Mouse (Mus musculus): Measurements from ENCODE around the gene Sept11. TPM values are rescaled to one million over a fixed set of nuclear protein-coding genes. Genes with fewer than 3 reads are reported as not detected.

Gene Sept11
- polyA plus RNA-seq, 1 experiment from 2014 or later: 39.2 TPM

GRCm38 (mm10) chr5:93124031-93124826, 31.0 kb downstream of the Sept11 start:
- Histone ChIP-seq H3K27ac (ENCODE audit: low read depth, low read length) (no peak overlapping the region), H3K9me3 (ENCODE audit: control insufficient read depth) (no peaks in the 10 kb centered on the region), H3K36me3 (ENCODE audit: control insufficient read depth, insufficient read depth) (no peaks in the 10 kb centered on the region), H3K4me2 (replicated peaks; ENCODE audit: low read depth) (no peak overlapping the region), H3K4me3 (ENCODE audit: low read depth, low read length) (no peak overlapping the region), H3K27me3 (replicated peaks; ENCODE audit: control insufficient read depth, insufficient read depth, low read length) (no peaks in the 10 kb centered on the region), H3K9ac (ENCODE audit: low read depth, low read length) (no peak overlapping the region), H3K4me1 (replicated peaks; ENCODE audit: control insufficient read depth, insufficient read depth, low read length) (peaks cover 11% of the 10 kb centered on the region)
- TF ChIP-seq CTCF (IDR thresholded peaks at IDR 0.05; ENCODE audit: low read depth): no peak
- no peak for ATAC-seq
- WGBS: 48% methylated on average over 9 of the region's 9 CpGs

GRCm38 (mm10) chr5:93125325-93125724, 32.1 kb downstream of the Sept11 start:
- WGBS: 86% methylated on average over 6 of the region's 6 CpGs
- TF ChIP-seq CTCF (IDR thresholded peaks at IDR 0.05; ENCODE audit: low read depth): no peak
- H3K4me2 ChIP-seq (replicated peaks; ENCODE audit: low read depth): no peak overlapping the region
- no peaks in the 10 kb centered on the region for H3K9me3 ChIP-seq (ENCODE audit: control insufficient read depth)
- ATAC-seq: no peak
- no peak overlapping the region for H3K4me3 ChIP-seq (ENCODE audit: low read depth, low read length)
- H3K36me3 ChIP-seq (ENCODE audit: control insufficient read depth, insufficient read depth): no peaks in the 10 kb centered on the region
- no peaks in the 10 kb centered on the region for H3K27me3 ChIP-seq (replicated peaks; ENCODE audit: control insufficient read depth, insufficient read depth, low read length)
- no peak overlapping the region for H3K27ac ChIP-seq (ENCODE audit: low read depth, low read length)
- no peak overlapping the region for H3K9ac ChIP-seq (ENCODE audit: low read depth, low read length)
- H3K4me1 ChIP-seq (replicated peaks; ENCODE audit: control insufficient read depth, insufficient read depth, low read length): peaks cover 11% of the 10 kb centered on the region

GRCm38 (mm10) chr5:93126222-93126929, 33.1 kb downstream of the Sept11 start:
- no peak for TF ChIP-seq CTCF (IDR thresholded peaks at IDR 0.05; ENCODE audit: low read depth)
- Histone ChIP-seq H3K36me3 (ENCODE audit: control insufficient read depth, insufficient read depth) (no peaks in the 10 kb centered on the region), H3K4me1 (replicated peaks; ENCODE audit: control insufficient read depth, insufficient read depth, low read length) (peaks cover 11% of the 10 kb centered on the region), H3K4me2 (replicated peaks; ENCODE audit: low read depth) (no peak overlapping the region), H3K27ac (ENCODE audit: low read depth, low read length) (no peak overlapping the region), H3K9me3 (ENCODE audit: control insufficient read depth) (no peaks in the 10 kb centered on the region), H3K9ac (ENCODE audit: low read depth, low read length) (no peak overlapping the region), H3K27me3 (replicated peaks; ENCODE audit: control insufficient read depth, insufficient read depth, low read length) (no peaks in the 10 kb centered on the region), H3K4me3 (ENCODE audit: low read depth, low read length) (no peak overlapping the region)
- ATAC-seq: no peak
- 59% methylated on average over 12 of the region's 12 CpGs for WGBS

GRCm38 (mm10) chr5:93126930-93127562, 33.8 kb downstream of the Sept11 start:
- no peak overlapping the region for H3K27ac ChIP-seq (ENCODE audit: low read depth, low read length)
- H3K4me3 ChIP-seq (ENCODE audit: low read depth, low read length): no peak overlapping the region
- H3K9ac ChIP-seq (ENCODE audit: low read depth, low read length): no peak overlapping the region
- no peaks in the 10 kb centered on the region for H3K9me3 ChIP-seq (ENCODE audit: control insufficient read depth)
- no peak overlapping the region for H3K4me2 ChIP-seq (replicated peaks; ENCODE audit: low read depth)
- TF ChIP-seq CTCF (IDR thresholded peaks at IDR 0.05; ENCODE audit: low read depth): no peak
- H3K36me3 ChIP-seq (ENCODE audit: control insufficient read depth, insufficient read depth): no peaks in the 10 kb centered on the region
- peaks cover 11% of the 10 kb centered on the region for H3K4me1 ChIP-seq (replicated peaks; ENCODE audit: control insufficient read depth, insufficient read depth, low read length)
- 76% methylated on average over 4 of the region's 4 CpGs for WGBS
- ATAC-seq: no peak
- H3K27me3 ChIP-seq (replicated peaks; ENCODE audit: control insufficient read depth, insufficient read depth, low read length): no peaks in the 10 kb centered on the region

- peaks cover 11% of the 10 kb centered on the region for H3K4me1 ChIP-seq (replicated peaks; ENCODE audit: control insufficient read depth, insufficient read depth, low read length)
Observed at GRCm38 (mm10) chr5:93127722-93128121, 34.5 kb downstream of the Sept11 start.

GRCm38 (mm10) chr5:93128765-93129164, 35.5 kb downstream of the Sept11 start:
- ATAC-seq: peak; percentile 83
- H3K4me3 ChIP-seq (ENCODE audit: low read depth, low read length): no peak overlapping the region
- no peak for TF ChIP-seq CTCF (IDR thresholded peaks at IDR 0.05; ENCODE audit: low read depth)
- peaks cover 11% of the 10 kb centered on the region for H3K4me1 ChIP-seq (replicated peaks; ENCODE audit: control insufficient read depth, insufficient read depth, low read length)
- no peaks in the 10 kb centered on the region for H3K36me3 ChIP-seq (ENCODE audit: control insufficient read depth, insufficient read depth)
- no peak overlapping the region for H3K27ac ChIP-seq (ENCODE audit: low read depth, low read length)
- 43% methylated on average over 3 of the region's 3 CpGs for WGBS
- H3K27me3 ChIP-seq (replicated peaks; ENCODE audit: control insufficient read depth, insufficient read depth, low read length): no peaks in the 10 kb centered on the region
- no peak overlapping the region for H3K4me2 ChIP-seq (replicated peaks; ENCODE audit: low read depth)
- H3K9me3 ChIP-seq (ENCODE audit: control insufficient read depth): no peaks in the 10 kb centered on the region
- no peak overlapping the region for H3K9ac ChIP-seq (ENCODE audit: low read depth, low read length)

More at GRCm38 (mm10) chr5:93127722-93128121, 34.5 kb downstream of the Sept11 start:
- Histone ChIP-seq H3K4me3 (ENCODE audit: low read depth, low read length) (no peak overlapping the region), H3K4me2 (replicated peaks; ENCODE audit: low read depth) (0 out of 2 replicates have a peak overlapping the region, but pooled peaks have one; percentile 0), H3K9ac (ENCODE audit: low read depth, low read length) (no peak overlapping the region), H3K27me3 (replicated peaks; ENCODE audit: control insufficient read depth, insufficient read depth, low read length) (no peaks in the 10 kb centered on the region), H3K27ac (ENCODE audit: low read depth, low read length) (0 out of 2 replicates have a peak overlapping the region, but pooled peaks have one; percentile 5), H3K9me3 (ENCODE audit: control insufficient read depth) (no peaks in the 10 kb centered on the region), H3K36me3 (ENCODE audit: control insufficient read depth, insufficient read depth) (no peaks in the 10 kb centered on the region)
- TF ChIP-seq CTCF (IDR thresholded peaks at IDR 0.05; ENCODE audit: low read depth): peak; percentile 7; the same call in 1 of the 2 replicates
- ATAC-seq: peak; percentile 76
- WGBS: 6% methylated on average over 3 of the region's 3 CpGs

Measured in intestine, postnatal 0 days (tissue).